Mouse (Mus musculus) lung, postnatal 25 days (tissue): ENCODE data around the gene Rem2.

Experiments
- DNase-seq: peaks from one replicate; pipeline ENCODE4 v3.0.0; 2022; ENCODE audit warnings: low spot score

Gene Rem2

DNA sequence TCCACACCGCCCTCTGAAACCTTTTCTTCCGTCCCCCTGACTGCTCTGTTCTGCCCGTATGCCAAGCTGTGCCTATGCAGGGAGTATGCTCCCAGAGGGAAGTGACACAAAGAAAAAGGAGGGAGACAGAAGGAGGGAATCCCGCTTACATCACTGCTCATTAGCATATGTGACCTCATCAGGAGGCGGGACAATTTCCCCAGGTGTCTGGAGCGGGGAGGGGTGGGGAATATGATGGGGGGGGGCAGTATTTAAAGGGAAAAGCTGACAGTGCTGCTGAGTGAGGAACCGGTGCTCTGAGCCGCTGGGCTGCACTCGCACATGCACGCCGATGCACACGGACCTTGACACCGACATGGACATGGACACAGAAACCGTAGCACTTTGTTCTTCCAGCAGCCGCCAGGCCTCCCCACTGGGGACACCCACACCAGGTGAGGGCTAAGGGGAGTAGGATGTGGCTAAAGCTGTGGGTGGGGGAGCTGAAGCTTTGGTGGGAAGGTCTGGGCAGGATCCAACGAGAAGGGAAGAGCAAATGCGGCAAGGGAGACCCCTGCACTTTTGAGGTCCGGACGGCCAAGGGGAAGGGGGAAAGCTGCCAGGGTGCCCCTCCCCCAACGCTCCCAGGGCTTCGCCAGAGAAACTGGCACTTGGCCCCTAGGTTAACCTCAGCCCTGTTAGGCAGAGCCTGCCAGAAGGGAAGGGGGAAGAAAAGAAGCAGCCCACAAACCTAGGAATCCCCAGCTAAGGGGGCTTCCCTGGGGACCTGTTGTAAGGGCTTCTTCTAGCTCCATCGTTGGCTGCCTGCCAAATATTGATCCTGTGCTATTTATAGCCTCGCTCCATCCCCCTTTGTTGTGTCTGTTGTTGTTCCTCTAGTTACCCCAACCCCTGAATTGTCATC is at the start of gene Rem2:
Gene Rem2, plus strand, starts transcription at position 160 of the 904 bp plus-strand sequence.
- peak; percentile 78 for DNase-seq

DNA sequence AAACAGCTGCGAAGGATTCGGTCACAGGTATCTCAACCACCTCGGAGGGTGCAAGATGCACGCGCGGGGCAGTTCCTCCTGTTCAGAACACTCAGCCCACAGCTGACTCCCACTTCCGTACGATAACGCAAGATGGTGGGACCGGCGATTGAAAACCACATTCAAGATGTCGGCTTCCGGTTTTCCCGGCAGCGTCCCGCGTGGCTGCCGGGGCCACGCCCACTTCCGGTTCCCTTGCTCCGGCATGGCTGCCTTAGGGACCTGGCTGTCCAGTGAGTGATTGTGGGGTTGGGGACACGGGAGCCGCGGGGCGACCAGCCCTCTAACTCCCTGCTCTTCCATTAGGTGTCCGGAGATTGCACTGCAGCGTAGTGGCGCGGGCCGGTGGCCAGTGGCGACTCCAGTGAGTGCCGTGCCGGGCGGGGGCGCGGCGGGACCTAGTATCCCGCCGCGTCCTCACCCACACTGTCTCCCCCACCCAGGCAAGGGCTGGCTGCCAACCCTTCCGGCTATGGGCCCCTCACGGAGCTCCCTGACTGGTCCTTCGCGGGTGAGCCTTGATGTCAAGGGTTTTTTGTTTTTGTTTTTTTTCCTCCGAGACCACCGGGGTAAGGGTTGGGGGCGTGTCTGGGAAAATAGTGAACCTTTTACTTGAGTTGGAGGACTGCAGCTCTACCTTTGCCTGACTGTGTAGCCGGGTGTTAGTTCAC is 49.1 kb upstream of the Rem2 start, which contains the start of gene Mrpl52:
Gene Mrpl52, plus strand, starts transcription at position 221 of the 710 bp plus-strand sequence.
- DNase-seq: peak; percentile 94

DNA sequence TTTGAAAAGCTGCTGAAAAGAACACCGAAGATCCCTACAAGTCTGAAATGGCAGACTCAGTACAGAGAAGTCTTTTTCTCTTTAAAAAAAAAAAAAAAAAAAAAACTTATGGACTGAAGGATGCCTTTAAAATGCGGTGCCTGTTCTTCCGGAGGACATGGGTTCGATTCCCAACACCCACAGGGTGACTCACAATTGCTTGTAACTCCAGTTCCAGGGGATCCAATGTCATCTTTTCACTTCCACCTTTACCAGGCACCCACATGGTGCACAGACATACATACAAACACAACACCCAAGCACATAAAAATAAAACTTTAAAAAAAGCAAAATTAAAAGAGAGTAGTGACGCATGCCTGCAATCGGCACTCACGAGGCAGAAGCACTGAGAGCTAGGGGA is 48.2 kb upstream of the Rem2 start:
- no peak for DNase-seq

DNA sequence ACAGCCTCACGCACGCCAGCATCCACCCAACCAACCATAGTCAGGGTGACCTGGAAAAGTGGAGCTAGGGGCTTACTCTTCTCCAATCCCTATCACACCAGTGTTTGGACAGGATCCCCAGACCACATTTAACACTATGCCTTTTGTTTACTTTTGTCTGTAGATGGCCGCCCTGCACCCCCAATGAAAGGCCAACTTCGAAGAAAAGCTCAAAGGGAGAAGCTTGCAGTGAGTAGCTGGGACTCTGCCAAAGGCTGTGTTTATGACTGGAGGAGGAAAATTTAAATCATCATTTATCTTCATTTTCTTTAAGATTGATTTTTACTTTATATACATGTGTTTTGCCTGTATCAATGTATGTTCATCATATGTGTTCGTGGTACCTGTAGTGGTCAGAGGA is 47.5 kb upstream of the Rem2 start:
- no peak for DNase-seq

DNA sequence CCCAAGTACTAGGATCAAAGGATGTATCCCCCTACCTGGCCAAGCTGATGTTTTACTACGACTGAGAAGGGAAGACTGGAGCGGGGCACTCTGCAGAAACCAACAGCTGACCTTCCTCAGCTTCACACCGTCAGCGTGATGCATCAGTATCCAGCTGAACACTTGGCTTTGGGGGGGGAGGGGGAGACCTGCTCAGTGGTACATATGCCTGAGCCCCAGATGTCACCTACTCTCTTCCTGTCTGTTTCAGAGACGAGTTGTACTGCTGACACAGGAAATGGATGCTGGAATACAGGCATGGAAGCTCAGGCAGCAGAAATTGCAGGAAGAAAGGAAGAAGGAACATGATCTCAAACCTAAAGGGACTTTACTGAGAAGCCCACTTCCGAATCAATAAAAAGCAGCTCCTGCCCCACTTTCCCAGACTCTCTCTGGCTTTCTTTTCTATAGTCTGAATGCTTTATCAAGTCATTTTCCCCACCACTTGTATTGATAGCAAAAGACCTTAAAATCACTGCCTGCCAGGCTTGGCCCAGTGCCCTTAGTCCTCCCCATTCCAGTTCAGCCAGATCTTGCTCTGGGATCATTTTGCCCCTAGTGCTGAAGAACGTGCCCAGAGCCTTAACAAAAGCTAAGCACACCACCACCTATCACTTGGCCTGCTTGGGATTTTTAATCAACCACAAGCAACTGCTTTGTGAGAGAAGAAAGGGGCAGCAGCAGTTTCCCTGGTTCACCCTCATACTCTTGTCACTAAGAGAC is 46.4 kb upstream of the Rem2 start:
- no peak for DNase-seq

- DNase-seq: no peak
These were observed 45.3 kb upstream of the Rem2 start for GRCm38 (mm10) chr14:54430406-54431145.

GRCm38 (mm10) chr14:54431334-54432077 is 44.4 kb upstream of the Rem2 start, which contains the start of gene Mmp14:
Mmp14 (plus strand) TSS chr14:54431612.
- peak; percentile 74 for DNase-seq

GRCm38 (mm10) chr14:54432078-54432836 is 43.6 kb upstream of the Rem2 start:
- DNase-seq: no peak

DNA sequence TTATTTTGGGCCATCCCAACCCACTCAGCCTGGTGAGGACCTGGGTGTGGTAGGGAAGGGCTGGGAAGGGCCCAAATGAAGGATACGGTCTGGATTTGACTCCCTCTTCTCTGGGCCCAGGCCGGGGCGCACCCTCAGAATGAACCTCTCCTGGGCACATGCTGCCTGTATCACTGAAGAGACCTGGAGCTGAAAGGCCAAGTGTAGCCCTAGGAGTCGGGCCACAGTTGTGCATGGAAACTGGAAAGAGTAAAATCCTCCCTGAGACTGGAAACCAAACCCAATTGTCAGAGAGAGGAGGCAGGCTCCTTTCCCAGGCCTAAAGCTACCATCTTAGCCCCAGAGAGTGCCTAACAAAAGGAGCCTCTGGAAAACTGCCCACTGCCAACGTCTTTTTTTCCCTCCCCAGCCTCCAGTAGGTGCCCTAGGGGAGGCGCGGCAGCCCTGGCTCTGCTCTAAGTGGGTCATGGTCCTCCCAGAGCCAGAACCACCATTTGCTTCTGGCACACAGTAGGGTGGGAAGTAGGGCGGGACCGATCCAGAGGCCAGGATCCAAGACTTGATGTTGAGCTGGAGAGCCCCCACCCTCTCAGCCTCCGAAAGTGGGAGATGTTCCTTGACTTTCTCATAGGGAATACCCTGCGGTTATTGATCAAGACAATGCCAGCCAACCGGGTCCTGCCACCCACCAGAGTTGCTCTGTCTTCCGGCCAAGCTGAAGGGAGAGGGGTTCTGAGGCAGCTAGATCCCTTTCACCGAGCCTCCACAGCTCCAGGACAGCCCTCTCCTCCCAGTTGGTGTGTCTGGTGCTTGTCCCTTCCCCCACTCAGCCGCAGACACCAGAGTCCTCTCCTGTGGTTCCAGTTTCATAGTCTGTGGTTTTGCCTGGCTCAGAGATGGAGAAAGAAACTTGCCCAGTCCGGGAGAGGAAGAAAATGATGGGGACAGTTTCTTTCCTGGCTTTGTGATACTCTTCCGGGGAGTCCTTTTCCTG is 42.8 kb upstream of the Rem2 start:
- DNase-seq: no peak

DNA sequence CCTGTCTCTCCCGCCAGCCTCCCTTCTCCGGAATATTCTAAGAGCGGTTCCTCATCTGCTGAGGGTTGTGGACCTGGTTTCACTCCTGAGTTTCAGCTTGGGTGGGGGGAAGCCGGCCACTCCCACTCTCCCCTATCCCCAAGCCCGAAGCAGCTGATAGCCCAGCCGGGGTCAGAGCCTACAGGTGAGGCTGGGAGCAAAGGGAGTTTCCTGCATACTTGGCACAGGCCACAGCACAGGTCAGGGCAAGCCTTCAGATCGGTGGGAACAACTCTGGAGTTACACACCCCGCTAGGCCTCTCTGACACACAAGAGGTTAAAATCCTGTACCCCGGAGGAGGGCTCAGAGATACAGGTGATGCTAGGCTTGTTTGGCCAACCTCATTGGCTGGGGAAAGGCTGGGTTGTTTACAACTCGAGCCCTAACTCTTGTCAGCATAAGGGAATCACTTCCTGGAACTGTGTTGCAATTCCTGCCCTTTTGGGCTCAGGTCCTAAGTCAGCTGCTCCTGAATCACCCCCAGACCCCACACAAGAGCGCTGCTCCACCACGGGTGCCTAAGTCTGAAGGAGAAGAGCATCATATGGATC is 41.9 kb upstream of the Rem2 start:
- no peak for DNase-seq

GRCm38 (mm10) chr14:54435194-54435918 is 40.5 kb upstream of the Rem2 start:
- DNase-seq: no peak

DNA sequence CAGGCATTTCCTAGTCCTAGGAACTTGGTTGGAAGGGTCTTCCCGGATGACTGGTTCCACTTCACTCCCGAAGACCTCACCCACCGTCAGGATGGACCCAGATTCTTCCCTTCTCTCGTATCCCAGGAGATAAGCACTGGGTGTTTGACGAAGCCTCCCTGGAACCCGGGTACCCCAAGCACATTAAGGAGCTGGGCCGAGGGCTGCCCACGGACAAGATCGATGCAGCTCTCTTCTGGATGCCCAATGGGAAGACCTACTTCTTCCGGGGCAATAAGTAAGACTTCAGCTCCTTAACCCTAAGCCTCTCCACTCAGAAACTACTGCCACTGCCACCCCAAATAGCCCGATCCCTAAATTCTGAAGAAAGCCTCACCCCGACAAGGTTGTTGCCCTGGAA is 36.7 kb upstream of the Rem2 start:
- no peak for DNase-seq

DNA sequence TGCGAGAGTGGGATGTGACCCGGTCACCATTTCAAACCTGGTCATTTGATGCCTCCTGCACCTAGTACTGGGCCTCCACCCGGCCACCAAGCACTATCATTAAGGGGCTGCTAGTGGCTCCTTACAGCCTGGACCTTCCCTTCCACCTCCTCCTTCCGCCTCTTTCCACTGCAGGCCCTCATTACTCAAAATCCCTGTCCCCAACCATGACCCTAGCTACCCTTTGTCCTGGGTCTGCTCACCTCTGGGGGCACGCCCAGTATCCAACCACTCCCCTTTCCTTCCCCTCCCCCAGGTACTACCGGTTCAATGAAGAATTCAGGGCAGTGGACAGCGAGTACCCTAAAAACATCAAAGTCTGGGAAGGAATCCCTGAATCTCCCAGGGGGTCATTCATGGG is 36.3 kb upstream of the Rem2 start:
- no peak for DNase-seq

DNA sequence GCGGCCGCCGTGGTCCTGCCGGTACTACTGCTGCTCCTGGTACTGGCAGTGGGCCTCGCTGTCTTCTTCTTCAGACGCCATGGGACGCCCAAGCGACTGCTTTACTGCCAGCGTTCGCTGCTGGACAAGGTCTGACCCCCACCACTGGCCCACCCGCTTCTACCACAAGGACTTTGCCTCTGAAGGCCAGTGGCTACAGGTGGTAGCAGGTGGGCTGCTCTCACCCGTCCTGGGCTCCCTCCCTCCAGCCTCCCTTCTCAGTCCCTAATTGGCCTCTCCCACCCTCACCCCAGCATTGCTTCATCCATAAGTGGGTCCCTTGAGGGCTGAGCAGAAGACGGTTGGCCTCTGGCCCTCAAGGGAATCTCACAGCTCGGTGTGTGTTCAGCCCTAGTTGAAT is 35.4 kb upstream of the Rem2 start:
- DNase-seq: no peak

GRCm38 (mm10) chr14:54441365-54441764 is 34.5 kb upstream of the Rem2 start:
- no peak for DNase-seq

DNA sequence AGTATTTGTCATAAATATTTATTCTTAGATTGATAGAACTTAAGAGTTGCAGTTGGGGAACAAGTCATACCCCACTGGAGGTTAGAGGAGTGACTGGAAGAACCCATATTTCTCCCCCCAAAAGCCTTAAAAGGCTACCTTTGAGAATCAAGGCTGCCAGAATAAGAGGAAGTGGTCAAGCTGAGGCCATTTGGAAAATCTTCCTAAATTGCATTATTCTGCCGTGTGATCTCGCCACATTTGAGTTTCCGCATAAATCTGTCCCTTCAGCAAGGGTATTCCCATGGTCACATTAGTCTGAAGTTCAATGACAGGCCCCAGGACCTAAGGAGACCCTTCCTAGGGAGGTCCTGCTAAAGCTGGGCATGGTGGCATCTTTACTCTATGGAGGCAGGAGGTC is 33.4 kb upstream of the Rem2 start:
- DNase-seq: no peak

DNA sequence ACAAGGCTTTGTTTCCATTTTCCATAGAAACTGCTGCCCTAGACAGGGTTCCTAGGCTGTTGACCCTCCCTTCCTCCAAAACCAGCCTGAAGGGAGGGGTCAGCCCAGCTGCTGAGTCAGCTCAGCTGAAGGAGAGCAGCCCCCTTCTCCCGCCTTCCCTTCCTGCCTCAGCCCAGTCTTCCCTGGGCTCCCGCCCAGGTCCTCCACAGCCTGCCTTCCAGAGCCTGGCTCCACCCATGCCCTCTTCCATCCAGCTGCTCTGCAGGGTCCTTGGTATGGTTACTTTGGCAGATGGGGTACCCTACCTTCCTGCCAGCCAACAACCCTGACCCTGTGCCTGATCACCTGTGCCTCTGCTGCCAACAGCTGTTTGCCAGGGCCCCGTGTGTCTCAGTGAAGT is 32.7 kb upstream of the Rem2 start:
- no peak for DNase-seq
